Mouse (Mus musculus) gastrocnemius, adult 18-20 months (tissue): ENCODE data around the gene Zfp277. TPM values are rescaled to one million over a fixed set of nuclear protein-coding genes. Genes with fewer than 3 reads are reported as not detected.

ENCODE experiments used
- DNase-seq: peaks from one replicate; pipeline ENCODE4 v3.0.0; 2021; ENCODE audit warnings: low spot score
- total RNA-seq, 2 experiments: library from RNA; stranded (reverse); gene quantifications; 2 replicates each; pipeline ENCODE4 v1.2.3; 2021

Zfp277 gene
- total RNA-seq, 2 experiments from 2014 or later: 8.0 to 9.1 TPM

GRCm38 (mm10) chr12:40379538-40379923 is 66.2 kb downstream of the Zfp277 start:
- no peak for DNase-seq

GRCm38 (mm10) chr12:40378621-40379537 is 66.8 kb downstream of the Zfp277 start:
- DNase-seq: no peak

GRCm38 (mm10) chr12:40351879-40352278 is 93.8 kb downstream of the Zfp277 start:
- no peak for DNase-seq

GRCm38 (mm10) chr12:40348251-40348650 is 97.5 kb downstream of the Zfp277 start:
- DNase-seq: peak; percentile 13

GRCm38 (mm10) chr12:40347060-40347698 is 98.5 kb downstream of the Zfp277 start:
- DNase-seq: no peak

GRCm38 (mm10) chr12:40341443-40341842 is 104.3 kb downstream of the Zfp277 start:
- no peak for DNase-seq

- DNase-seq: no peak
These were observed 110.4 kb downstream of the Zfp277 start for GRCm38 (mm10) chr12:40335303-40335702.

GRCm38 (mm10) chr12:40331467-40331866 is 114.2 kb downstream of the Zfp277 start:
- DNase-seq: no peak

- DNase-seq: peak; percentile 75
These were observed 118.6 kb downstream of the Zfp277 start for GRCm38 (mm10) chr12:40327012-40327660.

GRCm38 (mm10) chr12:40325582-40325981 is 120.1 kb downstream of the Zfp277 start:
- DNase-seq: no peak

GRCm38 (mm10) chr12:40324819-40325218 is 120.9 kb downstream of the Zfp277 start:
- DNase-seq: no peak

GRCm38 (mm10) chr12:40315146-40315545 is 130.6 kb downstream of the Zfp277 start:
- no peak for DNase-seq

- no peak for DNase-seq
These were observed 141.7 kb downstream of the Zfp277 start for GRCm38 (mm10) chr12:40303960-40304359.

GRCm38 (mm10) chr12:40298636-40299035 is 147.1 kb downstream of the Zfp277 start:
- DNase-seq: peak; percentile 3

GRCm38 (mm10) chr12:40286539-40286938 is 159.2 kb downstream of the Zfp277 start:
- no peak for DNase-seq

GRCm38 (mm10) chr12:40280596-40281325 is 164.9 kb downstream of the Zfp277 start:
- no peak for DNase-seq

- DNase-seq: no peak
These were observed 168.1 kb downstream of the Zfp277 start for GRCm38 (mm10) chr12:40277581-40277980.

GRCm38 (mm10) chr12:40274931-40275330 is 170.8 kb downstream of the Zfp277 start:
- no peak for DNase-seq

- DNase-seq: no peak
These were observed 172.4 kb downstream of the Zfp277 start for GRCm38 (mm10) chr12:40273339-40273738.

- no peak for DNase-seq
These were observed 173.0 kb downstream of the Zfp277 start for GRCm38 (mm10) chr12:40272710-40273109.

GRCm38 (mm10) chr12:40268313-40268712 is 177.4 kb downstream of the Zfp277 start:
- no peak for DNase-seq
